Mouse (Mus musculus) bone marrow, adult 2 months (tissue): ENCODE data around the gene Zcchc24. TPM values are rescaled to one million over a fixed set of nuclear protein-coding genes. Genes with fewer than 3 reads are reported as not detected.
"Not testable (repeated sequence)": the region's sequence is repeated elsewhere in the genome, so short reads cannot be mapped to it uniquely, and the experiment has no call there.

Experiments used
- H3K27ac ChIP-seq: fragments of 200-500 bp; 2 replicates; pipeline ENCODE4 v1.5.1; 2012; ENCODE audit warnings: low read depth, mild to moderate bottlenecking, control low read depth, inconsistent platforms, low read length; ENCODE audit not compliant: control insufficient read depth, poor library complexity, insufficient read depth
- H3K4me1 ChIP-seq: fragments of 200-500 bp; 2 replicates; pipeline ENCODE4 v1.6.1; 2011; ENCODE audit warnings: low read length; ENCODE audit not compliant: control insufficient read depth, insufficient read depth
- H3K4me3 ChIP-seq: fragments of 200-500 bp; replicated peaks from 2 replicates; pipeline ENCODE3; 2011; ENCODE audit warnings: mild to moderate bottlenecking, low read depth, low read length, control low read depth; ENCODE audit not compliant: control insufficient read depth
- CTCF ChIP-seq: fragments of 200-500 bp; IDR thresholded peaks from 2 replicates; pipeline ENCODE4 v1.5.1; 2011; ENCODE audit warnings: low read length, control low read depth; ENCODE audit not compliant: control insufficient read depth, insufficient read depth
- POLR2A ChIP-seq: fragments of 200-500 bp; IDR thresholded peaks from 2 replicates; pipeline ENCODE4 v1.6.1; 2011; ENCODE audit warnings: low read depth, mild to moderate bottlenecking, control low read depth, low read length, borderline replicate concordance; ENCODE audit not compliant: control insufficient read depth
- WGBS: fragments of 180-500 bp; shearing (Covaris S2); methylation state at CpG from one replicate; pipeline ENCODE4 v1.1.7; 2018; 5-methylcytosine and 5-hydroxymethylcytosine counted together
- polyA plus RNA-seq: library from polyadenylated mRNA; stranded (reverse); fragments of >200 nt; gene quantifications from 2 replicates; pipeline ENCODE4 v1.2.4, GENCODE M21; 2011; ENCODE audit warnings: low replicate concordance; ENCODE audit not compliant: missing spikeins, insufficient read depth, insufficient read length

The Zcchc24 gene
- polyA plus RNA-seq: 11.3 and 13.5 TPM in 2 replicates

- peak within 1 kb of the TSS; percentile 70 for H3K27ac ChIP-seq
- TF ChIP-seq CTCF (no peak), POLR2A (peak; percentile 20; the same call in 1 of the 2 replicates)
- H3K4me1 ChIP-seq: peaks cover 2% of the 10 kb centered on the region; the same call in 1 of the 2 replicates
- peak within 1 kb of the TSS; percentile 77 for H3K4me3 ChIP-seq
- under 1% methylated on average over 48 of the region's 55 CpGs for WGBS
Observed at GRCm38 (mm10) chr14:25768915-25769625, at the start of gene Zcchc24. TSS of gene Zcchc24 (minus strand) at chr14:25769039.

GRCm38 (mm10) chr14:25816416-25816815, 47.6 kb upstream of the Zcchc24 start:
- Histone ChIP-seq H3K4me3 (no peak overlapping the region), H3K4me1 (no peaks in the 10 kb centered on the region), H3K27ac (no peak overlapping the region)
- WGBS: 16% methylated on average over 9 of the region's 9 CpGs
- TF ChIP-seq CTCF: peak; percentile 81
- TF ChIP-seq POLR2A: no peak

GRCm38 (mm10) chr14:25814140-25814539, 45.3 kb upstream of the Zcchc24 start:
- Histone ChIP-seq H3K4me3 (no peak overlapping the region), H3K4me1 (no peaks in the 10 kb centered on the region), H3K27ac (no peak overlapping the region)
- TF ChIP-seq CTCF (no peak), POLR2A (no peak)

- not testable (repeated sequence) for H3K4me3 ChIP-seq, H3K27ac ChIP-seq, H3K4me1 ChIP-seq
- WGBS: 84% methylated on average over 1 of the region's 1 CpGs
Observed at GRCm38 (mm10) chr14:25811026-25811425, 42.2 kb upstream of the Zcchc24 start.

GRCm38 (mm10) chr14:25806561-25806960, 37.7 kb upstream of the Zcchc24 start:
- Histone ChIP-seq H3K27ac (no peak overlapping the region), H3K4me1 (no peaks in the 10 kb centered on the region), H3K4me3 (no peak overlapping the region)
- TF ChIP-seq CTCF (no peak), POLR2A (no peak)
- WGBS: 44% methylated on average over 7 of the region's 7 CpGs

GRCm38 (mm10) chr14:25805871-25806270, 37.0 kb upstream of the Zcchc24 start:
- Histone ChIP-seq H3K4me3 (no peak overlapping the region), H3K27ac (no peak overlapping the region), H3K4me1 (no peaks in the 10 kb centered on the region)
- WGBS: 76% methylated on average over 7 of the region's 7 CpGs
- TF ChIP-seq POLR2A (no peak), CTCF (no peak)

GRCm38 (mm10) chr14:25803246-25803809, 34.5 kb upstream of the Zcchc24 start:
- Histone ChIP-seq H3K4me1 (no peaks in the 10 kb centered on the region), H3K27ac (no peak overlapping the region), H3K4me3 (no peak overlapping the region)
- TF ChIP-seq CTCF (no peak), POLR2A (no peak)
- 74% methylated on average over 3 of the region's 3 CpGs for WGBS

GRCm38 (mm10) chr14:25802511-25802910, 33.7 kb upstream of the Zcchc24 start:
- TF ChIP-seq POLR2A (no peak), CTCF (no peak)
- H3K4me1 ChIP-seq: no peaks in the 10 kb centered on the region
- H3K4me3 ChIP-seq: no peak overlapping the region
- no peak overlapping the region for H3K27ac ChIP-seq
